Mouse (Mus musculus): ENCODE measurements around the gene Sertad2. TPM values are rescaled to one million over a fixed set of nuclear protein-coding genes. Genes with fewer than 3 reads are reported as not detected.

Gene Sertad2
- polyA plus RNA-seq, 1 experiment: 21.9 TPM

GRCm38 (mm10) chr11:20550196-20550595 is 7.1 kb downstream of the Sertad2 start:
- no peak for DNase-seq (ENCODE audit: low read depth)
- TF ChIP-seq CTCF (IDR thresholded peaks at IDR 0.05; ENCODE audit: borderline replicate concordance, extremely low read depth, insufficient read depth, insufficient read length) (no peak), POLR2A (IDR thresholded peaks at IDR 0.05; ENCODE audit: borderline replicate concordance, extremely low read depth, insufficient read depth, insufficient read length, poor library complexity, severe bottlenecking) (no peak)

GRCm38 (mm10) chr11:20552059-20552458 is 9.0 kb downstream of the Sertad2 start:
- TF ChIP-seq POLR2A (IDR thresholded peaks at IDR 0.05; ENCODE audit: borderline replicate concordance, extremely low read depth, insufficient read depth, insufficient read length, poor library complexity, severe bottlenecking): no peak
- TF ChIP-seq CTCF (IDR thresholded peaks at IDR 0.05; ENCODE audit: borderline replicate concordance, extremely low read depth, insufficient read depth, insufficient read length): no peak
- no peak for DNase-seq (ENCODE audit: low read depth)

GRCm38 (mm10) chr11:20552758-20553673 is 10.0 kb downstream of the Sertad2 start:
- TF ChIP-seq POLR2A (IDR thresholded peaks at IDR 0.05; ENCODE audit: borderline replicate concordance, extremely low read depth, insufficient read depth, insufficient read length, poor library complexity, severe bottlenecking): no peak
- no peak for TF ChIP-seq CTCF (IDR thresholded peaks at IDR 0.05; ENCODE audit: borderline replicate concordance, extremely low read depth, insufficient read depth, insufficient read length)

GRCm38 (mm10) chr11:20555651-20556050 is 12.6 kb downstream of the Sertad2 start:
- DNase-seq (ENCODE audit: low read depth): no peak
- no peak for TF ChIP-seq POLR2A (IDR thresholded peaks at IDR 0.05; ENCODE audit: borderline replicate concordance, extremely low read depth, insufficient read depth, insufficient read length, poor library complexity, severe bottlenecking)
- no peak for TF ChIP-seq CTCF (IDR thresholded peaks at IDR 0.05; ENCODE audit: borderline replicate concordance, extremely low read depth, insufficient read depth, insufficient read length)

More at GRCm38 (mm10) chr11:20552758-20553673, 10.0 kb downstream of the Sertad2 start:
- no peak for DNase-seq (ENCODE audit: low read depth)

GRCm38 (mm10) chr11:20556163-20556911 is 13.3 kb downstream of the Sertad2 start:
- TF ChIP-seq CTCF (IDR thresholded peaks at IDR 0.05; ENCODE audit: borderline replicate concordance, extremely low read depth, insufficient read depth, insufficient read length) (no peak), POLR2A (IDR thresholded peaks at IDR 0.05; ENCODE audit: borderline replicate concordance, extremely low read depth, insufficient read depth, insufficient read length, poor library complexity, severe bottlenecking) (no peak)

GRCm38 (mm10) chr11:20559236-20559950 is 16.3 kb downstream of the Sertad2 start:
- TF ChIP-seq POLR2A (IDR thresholded peaks at IDR 0.05; ENCODE audit: borderline replicate concordance, extremely low read depth, insufficient read depth, insufficient read length, poor library complexity, severe bottlenecking) (no peak), CTCF (IDR thresholded peaks at IDR 0.05; ENCODE audit: borderline replicate concordance, extremely low read depth, insufficient read depth, insufficient read length) (no peak)
- no peak for DNase-seq (ENCODE audit: low read depth)

More at GRCm38 (mm10) chr11:20556163-20556911, 13.3 kb downstream of the Sertad2 start:
- no peak for DNase-seq (ENCODE audit: low read depth)

GRCm38 (mm10) chr11:20559951-20560642 is 17.0 kb downstream of the Sertad2 start:
- TF ChIP-seq POLR2A (IDR thresholded peaks at IDR 0.05; ENCODE audit: borderline replicate concordance, extremely low read depth, insufficient read depth, insufficient read length, poor library complexity, severe bottlenecking) (no peak), CTCF (IDR thresholded peaks at IDR 0.05; ENCODE audit: borderline replicate concordance, extremely low read depth, insufficient read depth, insufficient read length) (no peak)
- DNase-seq (ENCODE audit: low read depth): no peak

GRCm38 (mm10) chr11:20561323-20562002 is 18.4 kb downstream of the Sertad2 start:
- no peak for TF ChIP-seq POLR2A (IDR thresholded peaks at IDR 0.05; ENCODE audit: borderline replicate concordance, extremely low read depth, insufficient read depth, insufficient read length, poor library complexity, severe bottlenecking)
- TF ChIP-seq CTCF (IDR thresholded peaks at IDR 0.05; ENCODE audit: borderline replicate concordance, extremely low read depth, insufficient read depth, insufficient read length): no peak

GRCm38 (mm10) chr11:20565057-20565456 is 22.0 kb downstream of the Sertad2 start:
- DNase-seq (ENCODE audit: low read depth): no peak
- TF ChIP-seq CTCF (IDR thresholded peaks at IDR 0.05; ENCODE audit: borderline replicate concordance, extremely low read depth, insufficient read depth, insufficient read length): no peak
- no peak for TF ChIP-seq POLR2A (IDR thresholded peaks at IDR 0.05; ENCODE audit: borderline replicate concordance, extremely low read depth, insufficient read depth, insufficient read length, poor library complexity, severe bottlenecking)

More at GRCm38 (mm10) chr11:20561323-20562002, 18.4 kb downstream of the Sertad2 start:
- DNase-seq (ENCODE audit: low read depth): peak; percentile 94
